Mouse (Mus musculus): ENCODE results near the gene Naa15. TPM values are rescaled to one million over a fixed set of nuclear protein-coding genes. Genes with fewer than 3 reads are reported as not detected.
A peak's percentile ranks its signal among the peaks of the same experiment; 100 is the strongest.
"Not testable (repeated sequence)": the region's sequence is repeated elsewhere in the genome, so short reads cannot be mapped to it uniquely, and the experiment has no call there.

The Naa15 gene
- polyA plus RNA-seq, 1 experiment from 2014 or later: 65.0 TPM

- ChIA-PET POLR2A (interaction anchor here (0.5 to 0.7 kb wide), 4 partner anchors 11 to 231 kb away, joined by 3 to 4 read pairs (median 3); no protein-coding TSS in a partner anchor), CTCF (interaction anchor here (0.7 to 1.5 kb wide), 4 partner anchors 8 to 196 kb away, joined by 3 to 5 read pairs (median 4); no protein-coding TSS in a partner anchor)
- in situ Hi-C loops (cut with MboI; ENCODE audit: low pct_unique_long_range_greater_than_20kb): no loop called here
- DNase-seq (ENCODE audit: low read depth, low spot score) (no peak), ATAC-seq (no peak)
- no peaks in the 10 kb centered on the region for H3K27me3 ChIP-seq
- TF ChIP-seq CTCF (IDR thresholded peaks at IDR 0.05): no peak
These were observed 23.9 kb upstream of the Naa15 start for GRCm38 (mm10) chr3:51391095-51391494.

- ChIA-PET POLR2A (interaction anchor here (0.5 to 1.1 kb wide), 3 partner anchors 12 to 17 kb away, joined by 3 to 4 read pairs (median 4); partner anchors contain the start of gene Ndufc1), CTCF (interaction anchor here (0.7 to 1.5 kb wide), 3 partner anchors 9 to 197 kb away, joined by 3 to 5 read pairs (median 4); no protein-coding TSS in a partner anchor)
- no peak for ATAC-seq
- H3K27me3 ChIP-seq: no peaks in the 10 kb centered on the region
- in situ Hi-C loops (cut with MboI; ENCODE audit: low pct_unique_long_range_greater_than_20kb): no loop called here
- no peak for TF ChIP-seq CTCF (IDR thresholded peaks at IDR 0.05)
- DNase-seq (ENCODE audit: low read depth, low spot score): no peak
These were observed 23.4 kb upstream of the Naa15 start for GRCm38 (mm10) chr3:51391591-51391990.

DNA sequence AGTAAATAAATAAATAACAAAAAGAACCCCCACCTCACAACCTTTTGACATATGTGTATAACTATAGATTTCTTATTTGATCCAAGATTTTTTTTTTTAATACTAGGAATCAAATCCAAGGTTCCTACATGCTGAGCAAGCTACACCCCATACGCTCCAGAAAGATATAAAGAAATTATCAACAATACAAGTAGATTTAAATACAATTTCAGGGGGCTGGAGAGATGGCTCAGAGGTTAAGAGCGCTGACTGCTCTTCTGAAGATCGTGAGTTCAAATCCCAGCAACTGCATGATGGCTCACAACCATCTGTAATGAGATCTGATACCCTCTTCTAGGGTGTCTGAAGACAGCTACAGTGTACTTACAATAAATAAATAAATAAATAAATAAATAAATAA, 21.9 kb upstream of the Naa15 start:
- POLR2A ChIA-PET: interaction anchor here (1.1 kb wide), 1 partner anchor 10 kb away, joined by 3 read pairs; no protein-coding TSS in a partner anchor
- ATAC-seq; in situ Hi-C loops (cut with MboI; ENCODE audit: low pct_unique_long_range_greater_than_20kb); H3K27me3 ChIP-seq; DNase-seq (ENCODE audit: low read depth, low spot score): not testable (repeated sequence)
- CTCF ChIA-PET: interaction anchor here (0.9 kb wide), 1 partner anchor 10 kb away, joined by 4 read pairs; no protein-coding TSS in a partner anchor

GRCm38 (mm10) chr3:51393651-51394050, 21.3 kb upstream of the Naa15 start:
- no peaks in the 10 kb centered on the region for H3K27me3 ChIP-seq
- no peak for DNase-seq (ENCODE audit: low read depth, low spot score)
- TF ChIP-seq CTCF (IDR thresholded peaks at IDR 0.05): no peak
- in situ Hi-C loops (cut with MboI; ENCODE audit: low pct_unique_long_range_greater_than_20kb): no loop called here
- ChIA-PET CTCF (interaction anchor here (0.9 kb wide), 1 partner anchor 9 kb away, joined by 4 read pairs; no protein-coding TSS in a partner anchor), POLR2A (no interaction called here)
- ATAC-seq: no peak

DNA sequence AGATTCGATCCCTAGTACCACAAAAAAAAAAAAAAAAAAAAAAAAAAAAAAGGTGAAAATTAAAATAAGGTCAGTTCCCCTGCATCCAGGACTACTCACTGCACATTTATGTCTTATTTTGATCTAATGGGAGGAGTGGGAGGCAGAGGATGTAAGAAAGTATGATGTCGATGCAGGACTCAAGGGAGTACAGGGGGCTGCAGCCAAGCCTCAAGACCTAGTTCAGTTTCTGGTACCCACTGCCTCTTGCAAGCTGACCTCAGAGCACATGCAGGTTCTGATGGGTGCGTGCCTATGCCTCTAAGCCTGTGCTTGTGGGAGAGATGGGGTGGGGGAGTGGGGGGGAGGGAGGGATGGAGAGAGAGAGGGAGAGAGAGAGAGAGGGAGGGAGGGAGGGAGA, 20.1 kb upstream of the Naa15 start:
- no peak for TF ChIP-seq CTCF (IDR thresholded peaks at IDR 0.05)
- CTCF ChIA-PET: interaction anchor here (2.0 kb wide), 1 partner anchor 9 kb away, joined by 5 read pairs; no protein-coding TSS in a partner anchor
- in situ Hi-C loops (cut with MboI; ENCODE audit: low pct_unique_long_range_greater_than_20kb): no loop called here
- ATAC-seq (no peak), DNase-seq (ENCODE audit: low read depth, low spot score) (no peak)
- no peaks in the 10 kb centered on the region for H3K27me3 ChIP-seq
- POLR2A ChIA-PET: no interaction called here

DNA sequence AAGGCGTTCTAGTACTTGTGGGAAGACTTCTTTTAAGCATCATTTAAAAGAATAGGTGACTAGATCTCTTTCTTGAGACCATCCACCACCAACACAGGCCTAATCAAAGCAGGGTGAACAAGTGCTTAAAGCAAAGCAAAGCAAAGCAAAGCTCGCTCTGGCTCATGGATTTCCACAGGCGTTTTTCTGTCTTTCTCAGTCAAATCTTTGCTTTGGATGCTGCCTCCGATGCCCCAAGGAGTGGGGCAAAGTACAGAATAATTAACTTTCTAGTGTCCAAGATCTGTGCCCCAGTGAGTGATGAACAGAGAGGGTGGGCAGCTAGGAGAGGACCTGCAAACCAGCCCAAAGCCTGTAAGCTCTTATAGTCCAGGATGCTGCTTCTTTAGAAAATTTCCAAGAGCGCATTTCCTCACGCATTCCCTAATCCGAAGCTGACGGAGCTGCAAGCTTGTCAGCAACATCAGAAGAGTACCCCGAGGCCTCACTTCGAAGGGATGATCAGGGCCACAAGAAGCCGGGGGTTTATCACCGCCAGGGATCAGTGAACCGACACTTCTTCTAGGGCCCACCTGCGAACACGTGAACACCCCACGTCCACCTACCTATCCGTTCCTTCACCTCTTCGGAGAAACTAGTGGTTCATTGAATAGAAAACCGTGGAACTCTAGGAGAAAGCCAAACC, 19.3 kb upstream of the Naa15 start:
- ATAC-seq: no peak
- H3K27me3 ChIP-seq: no peaks in the 10 kb centered on the region
- TF ChIP-seq CTCF (IDR thresholded peaks at IDR 0.05): no peak
- in situ Hi-C loops (cut with MboI; ENCODE audit: low pct_unique_long_range_greater_than_20kb): no loop called here
- ChIA-PET POLR2A (no interaction called here), CTCF (interaction anchor here (0.7 to 2.0 kb wide), 5 partner anchors 10 to 24 kb away, joined by 3 to 6 read pairs (median 4); partner anchors contain the start of gene Ndufc1)
- no peak for DNase-seq (ENCODE audit: low read depth, low spot score)

DNA sequence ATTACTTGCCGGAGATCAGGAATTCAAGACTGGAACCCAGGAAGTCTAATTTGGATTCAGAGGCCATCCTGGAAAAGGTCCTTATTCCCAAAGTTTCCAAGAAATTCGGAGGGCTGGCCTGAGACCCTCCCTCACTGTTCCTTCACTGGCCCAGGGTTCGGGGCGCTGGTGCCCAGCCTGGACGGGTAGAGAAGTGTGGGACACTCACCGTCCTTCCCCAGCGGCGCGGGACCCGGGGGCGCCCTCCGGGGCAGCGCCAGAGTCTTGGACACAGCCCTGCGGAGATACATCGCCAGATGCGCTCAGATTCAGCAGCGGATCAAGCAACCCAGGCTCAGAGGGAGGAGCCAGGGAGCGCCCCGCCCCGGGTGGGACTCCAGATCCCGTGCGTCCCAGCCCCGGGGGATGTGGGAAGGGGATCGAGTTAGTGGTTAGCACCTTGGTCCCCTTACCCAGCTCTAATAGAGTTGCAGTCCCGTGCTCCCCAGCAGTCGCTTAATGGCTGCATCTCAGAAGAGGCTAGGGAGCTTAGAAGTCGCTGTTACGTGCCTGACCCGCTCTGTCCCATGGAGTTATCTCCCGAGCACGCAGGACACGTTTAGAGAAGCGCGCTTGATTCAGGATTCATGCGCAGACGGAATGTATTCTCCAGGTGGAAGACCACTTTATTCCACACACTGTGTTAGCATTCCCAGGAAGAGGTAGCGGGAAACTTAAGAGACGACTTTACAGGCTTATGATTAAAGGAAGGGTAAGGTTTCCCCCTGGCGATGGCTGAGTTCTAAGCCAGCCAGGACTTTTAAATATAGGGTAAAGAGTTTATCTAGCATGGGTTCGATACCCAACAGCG, 18.5 kb upstream of the Naa15 start, which contains the start of gene Mgarp:
Mgarp (minus strand) TSS at position 520 of the 850 bp plus-strand sequence.
- no peaks in the 10 kb centered on the region for H3K27me3 ChIP-seq
- DNase-seq (ENCODE audit: low read depth, low spot score): no peak
- ChIA-PET POLR2A (no interaction called here), CTCF (interaction anchor here (0.7 to 2.0 kb wide), 6 partner anchors 8 to 25 kb away, joined by 3 to 6 read pairs (median 4); partner anchors contain the start of gene Ndufc1)
- ATAC-seq: peak; percentile 81
- no peak for TF ChIP-seq CTCF (IDR thresholded peaks at IDR 0.05)
- in situ Hi-C loops (cut with MboI; ENCODE audit: low pct_unique_long_range_greater_than_20kb): no loop called here

DNA sequence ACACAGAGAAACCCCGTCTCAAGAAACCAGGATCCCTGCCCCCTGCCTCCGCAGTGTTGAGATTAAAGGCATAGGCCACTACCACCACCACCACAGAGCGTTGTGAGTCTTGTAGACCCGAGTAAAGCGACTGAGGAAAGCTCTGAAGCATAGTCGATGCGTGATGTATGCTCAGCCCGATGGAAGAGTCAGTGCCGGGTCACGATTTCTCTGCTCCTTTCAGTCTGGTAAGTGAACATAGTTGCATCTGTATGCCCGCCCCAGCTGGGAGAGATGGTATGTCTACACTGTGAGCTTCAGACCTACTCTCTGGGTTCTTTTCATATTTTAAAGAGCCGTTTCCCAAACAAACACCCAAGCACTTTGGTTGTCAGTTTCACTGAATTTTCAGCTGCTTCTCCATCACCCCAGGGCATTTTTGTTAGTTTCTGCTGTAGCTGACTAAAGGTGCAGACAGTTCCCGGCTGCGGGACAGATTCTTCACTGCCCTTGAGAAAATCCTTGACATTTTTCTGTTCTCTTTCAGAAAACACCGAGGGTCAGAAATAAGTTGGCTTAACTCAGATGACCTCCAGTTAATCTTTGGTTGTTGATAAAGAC, 17.1 kb upstream of the Naa15 start:
- in situ Hi-C loops (cut with MboI; ENCODE audit: low pct_unique_long_range_greater_than_20kb): no loop called here
- no peak for TF ChIP-seq CTCF (IDR thresholded peaks at IDR 0.05)
- CTCF ChIA-PET: interaction anchor here (1.2 to 3.7 kb wide), 3 partner anchors 8 to 21 kb away, joined by 3 to 21 read pairs (median 4); partner anchors contain the start of gene Ndufc1
- no peaks in the 10 kb centered on the region for H3K27me3 ChIP-seq
- ATAC-seq (no peak), DNase-seq (ENCODE audit: low read depth, low spot score) (no peak)
- POLR2A ChIA-PET: interaction anchor here (0.6 kb wide), 1 partner anchor 20 kb away, joined by 3 read pairs; no protein-coding TSS in a partner anchor

GRCm38 (mm10) chr3:51398667-51399066, 16.3 kb upstream of the Naa15 start:
- in situ Hi-C loops (cut with MboI; ENCODE audit: low pct_unique_long_range_greater_than_20kb): no loop called here
- ChIA-PET POLR2A (interaction anchor here (0.7 kb wide), 1 partner anchor 258 kb away, joined by 3 read pairs; no protein-coding TSS in a partner anchor), CTCF (interaction anchor here (1.7 to 3.7 kb wide), 3 partner anchors 9 to 22 kb away, joined by 3 to 21 read pairs (median 4); partner anchors contain the start of gene Ndufc1)
- ATAC-seq: no peak
- H3K27me3 ChIP-seq: no peaks in the 10 kb centered on the region
- no peak for TF ChIP-seq CTCF (IDR thresholded peaks at IDR 0.05)
- no peak for DNase-seq (ENCODE audit: low read depth, low spot score)

DNA sequence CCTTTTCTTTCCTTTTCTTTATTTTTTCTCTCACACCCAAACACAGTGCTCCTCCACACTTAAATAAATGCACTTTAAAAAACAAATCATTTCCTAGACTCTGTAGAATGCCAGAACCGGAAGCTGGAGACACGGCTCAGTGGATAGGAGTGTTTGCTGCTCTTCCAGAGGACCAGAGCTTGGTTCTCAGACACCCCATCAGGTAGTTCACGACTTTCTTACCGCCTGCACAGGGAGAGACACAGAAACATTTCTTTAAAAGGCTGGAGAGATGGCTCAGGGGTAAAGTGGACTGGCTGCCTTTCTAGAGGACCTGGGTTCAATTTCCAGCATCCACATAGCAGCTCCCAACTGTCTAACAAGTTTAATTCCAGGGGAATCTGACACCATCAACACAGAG, 15.4 kb upstream of the Naa15 start:
- no peak for ATAC-seq
- POLR2A ChIA-PET: no interaction called here
- in situ Hi-C loops (cut with MboI; ENCODE audit: low pct_unique_long_range_greater_than_20kb): no loop called here
- CTCF ChIA-PET: interaction anchor here (0.7 to 3.7 kb wide), 5 partner anchors 9 to 46 kb away, joined by 3 to 21 read pairs (median 4); partner anchors contain the start of gene Ndufc1
- DNase-seq (ENCODE audit: low read depth, low spot score): no peak
- TF ChIP-seq CTCF (IDR thresholded peaks at IDR 0.05): no peak
- no peaks in the 10 kb centered on the region for H3K27me3 ChIP-seq

Measured in Patski (cell line).